In genomic region chr14:76624626-76625378, GRCm38 (mm10) we compare ENCODE assay signal across 12 mouse cellular contexts.
DNase-seq lines count a peak whose midpoint lies in the region; ATAC-seq and TF ChIP-seq lines count a peak whose summit lies in the region.
"Had no signal": no experiment of that assay in that cellular context is flagged by ENCODE, and none has a peak within 500 bp of the region (broad histone marks: within the 10 kb centered on the region; RNA-seq: fewer than 3 reads in every experiment).

No protein-coding gene starts in this region.

- ATAC-seq in heart, embryonic 11.5 days (replicated peaks; ENCODE audit: insufficient number of reproducible peaks, low FRiP score, low TSS enrichment) = peak; percentile 62
- no peak for ATAC-seq in lung, embryonic 14.5 days (ENCODE audit: insufficient read depth)
- no peak for ATAC-seq in embryonic facial prominence, embryonic 13.5 days (ENCODE audit: insufficient number of reproducible peaks, insufficient read depth, low FRiP score, low TSS enrichment, low read depth)
- no peak for ATAC-seq in stomach, embryonic 16.5 days (ENCODE audit: insufficient read depth, low FRiP score)

- DNase-seq in heart, adult 9 months (ENCODE audit: low spot score in 2 of 2) = no peak
- DNase-seq in lung, embryonic 14.5 days = no peak
- DNase-seq in lung, postnatal 25 days (ENCODE audit: low spot score) = no peak
- DNase-seq in adipocyte (ENCODE audit: low spot score) = no peak
- no peak for DNase-seq in gastrocnemius, postnatal 4 days (ENCODE audit: low spot score in 2 of 2)
- DNase-seq: adrenal gland, adult 8-10 months; cerebellum, adult 8-10 months; right cerebral cortex, adult 18-20 months had no signal

- no peaks in the 10 kb centered on the region for H3K27me3 ChIP-seq in heart, embryonic 11.5 days (ENCODE audit: control insufficient read depth, insufficient read depth, low read length)
- H3K27me3 ChIP-seq in lung, embryonic 14.5 days (ENCODE audit: insufficient read depth, low read length) = no peaks in the 10 kb centered on the region
- no peaks in the 10 kb centered on the region for H3K27me3 ChIP-seq in embryonic facial prominence, embryonic 13.5 days
- H3K27me3 ChIP-seq in stomach, embryonic 16.5 days (ENCODE audit: control insufficient read depth, insufficient read depth, low read length) = no peaks in the 10 kb centered on the region; the same call in 1 of the 2 replicates

- H3K9me3 ChIP-seq in heart, embryonic 11.5 days (replicated peaks; ENCODE audit: control insufficient read depth, low read length) = no peaks in the 10 kb centered on the region
- H3K9me3 ChIP-seq in lung, embryonic 14.5 days (ENCODE audit: low read depth, low read length) = no peaks in the 10 kb centered on the region
- 0 out of 2 replicates have a peak, but pooled peaks cover 2% of the 10 kb centered on the region for H3K9me3 ChIP-seq in embryonic facial prominence, embryonic 13.5 days
- H3K9me3 ChIP-seq in stomach, embryonic 16.5 days (replicated peaks; ENCODE audit: control insufficient read depth, low read length) = no peaks in the 10 kb centered on the region
- H3K9me3 ChIP-seq: liver, embryonic 15.5 days had no signal

- peaks cover 41% of the 10 kb centered on the region for H3K4me1 ChIP-seq in heart, embryonic 11.5 days (ENCODE audit: control insufficient read depth, insufficient read depth, low read length)
- H3K4me1 ChIP-seq in lung, embryonic 14.5 days (ENCODE audit: insufficient read depth) = peaks cover 42% of the 10 kb centered on the region
- peaks cover 44% of the 10 kb centered on the region for H3K4me1 ChIP-seq in embryonic facial prominence, embryonic 13.5 days
- H3K4me1 ChIP-seq in stomach, embryonic 16.5 days (ENCODE audit: control insufficient read depth, insufficient read depth, low read length) = peaks cover 38% of the 10 kb centered on the region

- peak overlapping the region; percentile 59; the same call in 1 of the 2 replicates for H3K9ac ChIP-seq in heart, embryonic 11.5 days (ENCODE audit: low read depth, low read length)
- no peak overlapping the region for H3K9ac ChIP-seq in lung, embryonic 14.5 days
- no peak overlapping the region for H3K9ac ChIP-seq in embryonic facial prominence, embryonic 13.5 days
- H3K9ac ChIP-seq in stomach, embryonic 16.5 days (ENCODE audit: low read length) = peak overlapping the region; percentile 26; the same call in 1 of the 2 replicates
- H3K9ac ChIP-seq: liver, embryonic 15.5 days had no signal

- no peaks in the 10 kb centered on the region for H3K36me3 ChIP-seq in heart, embryonic 11.5 days (ENCODE audit: control insufficient read depth, insufficient read depth, low read length)
- H3K36me3 ChIP-seq in lung, embryonic 14.5 days (ENCODE audit: insufficient read depth) = no peaks in the 10 kb centered on the region
- H3K36me3 ChIP-seq in embryonic facial prominence, embryonic 13.5 days = no peaks in the 10 kb centered on the region
- H3K36me3 ChIP-seq in stomach, embryonic 16.5 days (ENCODE audit: control insufficient read depth, insufficient read depth, low read length) = no peaks in the 10 kb centered on the region
- H3K36me3 ChIP-seq: liver, embryonic 15.5 days had no signal

- WGBS in heart, embryonic 11.5 days (ENCODE audit: insufficient replicate concordance) = 29% methylated on average over 7 of the region's 7 CpGs
- WGBS in lung, embryonic 14.5 days = 48% methylated on average over 7 of the region's 7 CpGs
- 55% methylated on average over 7 of the region's 7 CpGs for WGBS in embryonic facial prominence, embryonic 13.5 days
- 49% methylated on average over 7 of the region's 7 CpGs for WGBS in stomach, embryonic 16.5 days

- H3K4me2 ChIP-seq in heart, embryonic 11.5 days = peak overlapping the region; percentile 41
- no peak overlapping the region for H3K4me2 ChIP-seq in lung, embryonic 14.5 days
- H3K4me2 ChIP-seq in embryonic facial prominence, embryonic 13.5 days = no peak overlapping the region
- H3K4me2 ChIP-seq in stomach, embryonic 16.5 days (ENCODE audit: low read depth, low read length) = no peak overlapping the region
- H3K4me2 ChIP-seq: liver, embryonic 15.5 days had no signal

- no peak for TF ChIP-seq CTCF in lung, embryonic 14.5 days (IDR thresholded peaks at IDR 0.05; ENCODE audit: low read depth)

- H3K4me3 ChIP-seq in heart, embryonic 11.5 days (ENCODE audit: low read depth, low read length) = no peak overlapping the region
- H3K4me3 ChIP-seq in lung, embryonic 14.5 days (ENCODE audit: low read depth, low read length) = no peak overlapping the region
- no peak overlapping the region for H3K4me3 ChIP-seq in embryonic facial prominence, embryonic 13.5 days
- H3K4me3 ChIP-seq in stomach, embryonic 16.5 days (replicated peaks; ENCODE audit: low read length) = no peak overlapping the region
- H3K4me3 ChIP-seq: liver, embryonic 15.5 days had no signal

- peak overlapping the region; percentile 71 for H3K27ac ChIP-seq in heart, embryonic 11.5 days (ENCODE audit: low read depth, low read length)
- H3K27ac ChIP-seq in lung, embryonic 14.5 days (ENCODE audit: low read depth) = peak overlapping the region; percentile 14; the same call in 1 of the 2 replicates
- 0 out of 2 replicates have a peak overlapping the region, but pooled peaks have one; percentile 28 for H3K27ac ChIP-seq in embryonic facial prominence, embryonic 13.5 days
- H3K27ac ChIP-seq in stomach, embryonic 16.5 days (ENCODE audit: low read length) = no peak overlapping the region
- H3K27ac ChIP-seq: liver, embryonic 15.5 days had no signal

Comparison
In these comparisons a context has a peak if more than half of its experiments do, and no peak if none do; other contexts are left out.
1. H3K9ac ChIP-seq: peak in heart, embryonic 11.5 days (single experiment) and stomach, embryonic 16.5 days (single experiment); none in lung, embryonic 14.5 days (single experiment) and embryonic facial prominence, embryonic 13.5 days (single experiment).